Mouse (Mus musculus) right cerebral cortex, postnatal 10 days (tissue): ENCODE results near the gene Bin2.

Source experiments
- DNase-seq, 2 experiments: peaks; one replicate each; pipeline ENCODE4 v3.0.0; 2021; ENCODE audit warnings: low spot score in 2 of 2

Gene Bin2

DNA sequence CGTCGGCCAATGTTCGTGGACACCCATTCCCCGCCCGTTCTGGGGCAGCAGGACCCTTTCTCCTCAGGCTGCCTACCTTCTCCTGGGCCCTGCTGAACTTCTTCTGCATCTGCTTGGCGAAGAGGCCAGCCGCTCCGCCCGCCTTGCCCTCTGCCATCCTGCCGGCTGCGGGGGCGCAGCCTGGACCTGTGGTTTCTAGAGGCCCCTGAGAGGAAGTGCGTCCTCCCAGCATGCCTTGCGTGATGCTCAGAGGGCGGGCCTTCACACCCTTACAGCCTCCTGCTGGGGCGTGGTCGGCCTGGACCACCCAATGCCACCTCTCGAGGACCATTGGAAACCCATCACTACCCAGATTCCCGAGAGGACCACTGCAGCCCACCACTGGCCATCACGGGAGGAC lies at the start of gene Bin2:
Gene Bin2 (minus strand): TSS at position 217 of the 400 bp plus-strand sequence.
- peak; percentile 35 to 58 for DNase-seq

DNA sequence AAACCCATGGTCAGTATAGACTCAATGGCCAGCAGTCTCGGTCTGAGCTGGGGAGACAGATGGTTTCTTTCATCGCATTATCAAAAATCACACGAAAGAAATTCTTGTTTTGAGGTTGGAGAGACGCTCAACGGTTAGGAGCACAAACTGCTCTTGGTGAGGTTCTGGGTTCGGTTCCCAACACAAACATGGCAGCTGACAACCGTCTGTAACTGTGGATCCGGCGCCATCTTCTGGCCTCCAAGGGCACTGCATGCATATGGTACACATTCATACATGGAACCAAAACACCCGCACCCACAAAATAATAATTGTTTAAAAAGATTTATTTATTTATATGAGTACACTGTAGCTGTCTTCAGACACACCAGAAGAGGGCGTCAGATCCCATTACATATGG lies 49.2 kb upstream of the Bin2 start:
- DNase-seq = no peak

GRCm38 (mm10) chr15:100717933-100718332 lies 48.6 kb upstream of the Bin2 start:
- no peak for DNase-seq

- no peak for DNase-seq
Observed at GRCm38 (mm10) chr15:100715399-100715993, 46.1 kb upstream of the Bin2 start.

- no peak for DNase-seq
Observed at GRCm38 (mm10) chr15:100714470-100714869, 45.1 kb upstream of the Bin2 start.

DNA sequence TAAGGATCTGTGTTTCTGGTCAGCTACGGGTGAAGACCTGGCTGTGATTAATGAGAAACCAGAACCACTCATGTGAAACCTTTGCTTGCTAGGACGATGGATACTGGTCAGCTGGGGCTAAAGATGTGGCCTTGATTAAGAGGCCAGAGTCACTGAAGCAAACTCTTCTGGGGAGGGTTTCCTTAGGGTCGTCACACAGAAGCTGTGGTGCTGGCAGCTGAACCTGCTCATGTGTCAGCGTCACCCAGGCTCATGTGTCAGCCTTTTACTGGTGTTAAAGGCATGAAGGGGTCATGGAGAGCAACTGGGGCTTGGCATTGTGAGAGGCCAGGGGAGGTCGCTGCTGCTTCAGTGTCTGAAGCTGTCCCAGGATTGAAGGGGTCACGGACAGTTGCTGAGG lies 41.5 kb upstream of the Bin2 start:
- no peak for DNase-seq

- DNase-seq = no peak
Observed at GRCm38 (mm10) chr15:100708433-100709078, 39.2 kb upstream of the Bin2 start.

- DNase-seq = no peak
Observed at GRCm38 (mm10) chr15:100706226-100706625, 36.9 kb upstream of the Bin2 start.

- DNase-seq = no peak
Observed at GRCm38 (mm10) chr15:100705376-100705775, 36.0 kb upstream of the Bin2 start.

- DNase-seq = no peak
Observed at GRCm38 (mm10) chr15:100703913-100704312, 34.6 kb upstream of the Bin2 start.

DNA sequence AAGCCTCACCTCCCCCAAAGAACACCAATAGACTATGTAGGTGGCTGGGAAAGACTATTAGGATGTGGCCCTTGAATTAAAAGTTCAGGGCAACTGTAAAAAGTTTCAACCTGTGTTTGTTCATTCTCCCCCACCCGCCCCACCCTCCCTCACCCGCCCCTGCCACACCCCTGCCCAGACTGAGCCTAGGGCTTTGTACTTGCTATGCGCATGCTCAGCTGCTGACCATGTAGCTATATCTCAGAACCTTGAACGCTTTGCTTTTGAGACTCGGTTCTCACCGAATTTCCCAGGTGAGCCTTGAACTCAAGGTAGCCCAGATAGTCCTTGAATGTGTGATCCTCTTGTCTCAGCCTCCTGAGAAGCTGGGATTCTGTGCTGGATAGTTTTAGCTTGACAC lies 32.5 kb upstream of the Bin2 start:
- DNase-seq = no peak

DNA sequence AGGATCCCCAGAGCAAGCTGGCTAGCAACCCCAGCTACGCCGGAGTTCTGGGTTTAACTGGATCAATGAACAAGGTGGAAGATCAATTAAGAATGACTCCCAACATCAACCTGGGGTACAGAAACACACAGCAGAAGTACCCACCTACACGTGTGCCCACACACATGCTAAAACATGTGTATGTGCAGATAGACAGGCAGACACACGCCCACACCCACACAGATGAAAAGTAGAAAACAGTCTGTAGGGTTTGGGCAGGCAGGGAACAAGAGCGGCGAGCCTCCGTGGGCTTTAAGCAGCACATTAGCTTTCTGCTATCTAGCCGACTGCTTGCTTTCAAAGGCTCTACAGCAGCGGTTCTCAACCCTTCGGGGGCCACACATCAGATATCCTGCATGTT lies 31.8 kb upstream of the Bin2 start:
- no peak for DNase-seq

DNA sequence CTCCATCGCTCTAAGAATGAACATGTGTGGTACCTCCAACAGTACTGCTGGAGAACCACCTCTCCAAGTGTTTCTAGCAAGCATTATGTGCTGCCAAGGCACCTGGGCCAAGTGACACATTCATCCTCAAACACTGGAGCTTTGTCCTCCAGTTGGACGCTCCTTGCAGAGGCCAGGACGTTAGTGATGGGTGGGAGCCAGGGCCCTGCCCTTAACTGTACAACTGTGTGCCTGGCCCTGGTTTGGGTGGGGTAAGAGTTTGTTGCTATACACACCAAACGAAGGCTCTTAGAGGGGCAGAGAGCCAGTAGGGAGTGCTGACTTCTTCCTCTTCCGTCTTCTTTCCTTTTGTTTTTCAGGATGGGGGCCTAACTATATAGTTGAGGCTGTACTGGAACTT lies 31.1 kb upstream of the Bin2 start:
- no peak for DNase-seq

DNA sequence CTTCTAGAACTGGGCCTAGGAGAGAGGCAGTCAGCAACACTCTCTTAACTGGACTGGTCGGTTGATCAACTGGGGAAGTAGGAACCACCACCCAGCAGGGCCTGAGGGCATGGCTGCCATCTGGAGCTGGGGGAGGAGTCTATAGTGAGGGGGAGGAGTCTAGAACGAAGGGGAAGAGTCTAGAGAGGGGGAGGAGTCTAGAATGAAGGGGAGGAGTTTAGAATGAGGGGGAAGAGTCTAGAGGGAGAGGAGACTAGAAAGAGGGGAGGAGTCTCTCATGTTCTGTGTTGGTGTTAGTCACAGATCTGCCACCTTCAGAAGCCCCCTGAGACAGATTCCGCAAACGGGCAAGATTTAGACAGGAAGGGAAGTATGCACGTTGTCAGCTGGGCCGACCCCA lies 30.0 kb upstream of the Bin2 start:
- no peak for DNase-seq

DNA sequence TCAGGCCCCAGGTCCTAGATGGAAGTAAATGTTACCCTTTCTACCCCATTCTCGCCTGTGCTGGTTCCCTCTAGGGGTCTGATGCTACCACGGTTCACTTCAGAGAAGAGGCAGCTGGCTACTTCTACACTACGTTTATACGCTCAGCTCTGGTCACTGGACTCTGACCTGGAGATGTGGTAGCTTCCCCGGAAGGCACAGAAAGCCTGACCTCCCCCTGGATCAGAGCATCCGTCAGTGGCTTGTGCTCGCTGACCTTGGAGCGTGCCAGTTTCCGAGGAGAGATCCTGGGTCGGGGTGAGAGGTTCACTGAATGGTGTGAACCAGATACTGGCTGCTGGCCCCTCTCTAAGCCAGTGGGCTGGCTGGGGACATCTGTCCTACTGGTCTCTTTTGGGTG lies 28.7 kb upstream of the Bin2 start:
- DNase-seq = no peak

DNA sequence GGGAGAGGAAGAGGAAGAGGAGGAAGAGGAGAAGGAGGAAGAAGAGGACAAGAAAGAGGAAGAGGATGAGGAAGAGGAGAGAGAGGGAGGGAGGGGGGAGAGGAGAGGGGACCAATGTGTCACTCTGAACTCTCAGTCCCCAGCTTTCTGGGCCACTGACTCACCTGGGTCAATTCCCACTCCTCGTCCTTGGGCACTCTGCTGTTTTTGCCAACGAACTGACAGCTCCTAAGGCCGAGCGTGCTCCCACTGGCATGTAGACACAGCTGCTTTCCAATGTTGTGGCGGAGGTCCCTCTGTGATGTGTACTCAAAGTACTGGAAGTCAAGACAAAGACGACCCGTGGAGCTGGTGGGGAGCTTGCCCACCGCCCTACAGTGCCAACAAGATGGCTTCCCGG lies 25.1 kb upstream of the Bin2 start:
- DNase-seq = no peak

DNA sequence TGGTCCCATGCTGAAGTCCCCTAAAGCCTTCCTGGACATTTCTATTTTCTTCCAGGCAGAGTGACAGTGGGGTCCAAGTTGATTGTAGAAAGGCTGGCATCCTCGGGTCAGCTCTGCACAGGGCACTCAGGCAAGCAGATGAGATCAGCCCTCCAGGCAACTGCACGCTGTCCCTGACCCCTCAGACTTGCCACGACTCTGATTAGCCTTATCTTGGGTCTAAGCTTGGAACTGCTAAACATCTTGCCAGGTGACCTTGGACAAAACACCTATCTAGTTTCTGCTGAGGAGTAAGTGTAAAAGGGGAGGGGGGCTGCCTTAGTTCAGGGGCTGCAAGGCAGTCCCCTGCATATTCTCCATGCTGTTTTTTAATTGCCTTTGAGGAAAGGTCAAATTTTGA lies 22.6 kb upstream of the Bin2 start:
- DNase-seq = no peak

DNA sequence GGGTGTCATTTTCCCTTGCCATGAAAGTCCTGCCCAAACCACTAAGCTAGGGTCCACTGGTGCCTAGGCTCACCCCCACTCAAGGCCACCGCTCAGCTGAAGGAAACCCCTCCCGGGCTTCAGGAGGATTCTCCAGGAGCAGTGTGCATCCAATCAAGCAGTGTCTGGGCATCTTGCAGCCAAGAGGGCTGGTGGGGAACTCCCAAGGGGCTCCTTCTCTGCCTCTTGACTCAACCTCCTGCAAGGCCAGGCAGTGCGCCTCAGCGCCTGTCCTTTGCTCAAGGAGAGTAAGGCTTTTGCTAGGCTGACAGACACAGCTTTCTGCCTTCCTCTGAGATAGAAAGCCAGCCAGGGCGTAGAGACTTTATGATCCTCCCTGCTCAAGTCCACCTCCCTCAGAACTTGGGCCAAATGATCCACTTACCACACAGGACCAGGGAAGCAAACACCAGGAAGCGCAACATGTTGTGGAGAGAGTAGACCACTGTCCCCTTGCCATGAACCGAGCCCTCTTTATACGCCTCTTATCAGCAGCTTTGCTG lies 18.1 kb upstream of the Bin2 start, which contains the start of gene Cela1:
Gene Cela1 (minus strand): TSS at position 492 of the 542 bp plus-strand sequence.
- DNase-seq = no peak

GRCm38 (mm10) chr15:100686989-100687388 lies 17.6 kb upstream of the Bin2 start:
- no peak for DNase-seq

DNA sequence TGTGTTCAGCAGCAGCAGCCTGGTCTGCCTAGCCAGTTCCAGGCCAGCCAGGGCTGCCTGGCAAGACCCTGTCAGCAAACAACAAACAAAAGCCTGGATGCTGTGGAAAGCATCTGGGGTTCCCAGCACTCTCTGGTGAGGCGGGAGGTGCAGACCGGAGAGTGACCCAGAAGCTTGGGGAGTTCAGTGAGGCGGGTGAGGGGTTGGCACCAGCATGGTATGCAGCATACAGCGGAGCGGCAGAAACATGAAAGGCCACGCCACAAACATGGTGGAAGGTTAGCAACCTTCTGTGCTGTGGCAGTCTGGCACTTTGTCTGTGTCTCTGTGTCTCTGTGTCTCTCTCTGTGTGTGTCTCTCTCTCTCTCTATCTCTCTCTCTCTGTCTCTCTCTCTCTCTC lies 17.1 kb upstream of the Bin2 start:
- no peak for DNase-seq

DNA sequence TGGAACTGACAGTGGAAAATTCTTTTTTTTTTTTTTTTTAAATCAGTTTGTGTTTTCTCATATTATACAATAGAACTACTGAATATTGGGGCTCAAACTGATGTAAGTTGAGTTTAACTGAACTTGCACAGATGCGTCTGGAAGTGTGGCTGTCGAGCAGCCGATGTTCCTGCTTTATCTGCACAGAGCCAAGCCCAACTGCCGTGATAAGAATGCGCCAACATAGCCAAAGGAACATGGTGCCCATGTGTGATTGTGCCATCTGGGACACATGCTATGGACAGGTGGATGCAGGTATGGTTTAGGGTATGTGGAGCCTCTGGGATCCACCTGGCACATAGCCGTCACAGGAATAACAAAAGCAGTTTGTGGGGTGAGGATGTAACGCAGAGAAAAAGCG lies 16.5 kb upstream of the Bin2 start:
- no peak for DNase-seq

GRCm38 (mm10) chr15:100685255-100685654 lies 15.9 kb upstream of the Bin2 start:
- DNase-seq = no peak

DNA sequence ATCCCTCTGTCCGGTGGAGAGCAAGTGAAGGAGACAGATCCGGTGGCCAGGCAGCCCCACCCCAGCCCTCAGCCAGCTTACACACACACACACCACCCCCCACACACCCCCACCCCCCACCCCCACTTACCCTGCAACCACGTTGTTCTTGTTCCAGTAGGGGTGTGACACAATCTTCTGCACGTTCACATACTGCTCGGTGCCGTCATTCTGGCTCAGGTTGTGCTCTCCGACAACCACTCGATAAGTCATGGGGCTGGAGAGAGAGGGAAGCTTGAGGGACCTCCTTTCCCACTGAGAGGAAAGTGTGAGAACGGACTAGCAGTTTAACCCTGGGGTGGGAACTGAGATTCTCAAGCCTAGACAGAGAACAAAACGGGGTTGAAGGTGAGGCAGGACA lies 15.1 kb upstream of the Bin2 start:
- no peak for DNase-seq

- peak; percentile 84 to 88 for DNase-seq
Observed at GRCm38 (mm10) chr15:100683041-100683440, 13.7 kb upstream of the Bin2 start.
